Mouse (Mus musculus) hindbrain, embryonic 13.5 days (tissue): ENCODE data around the gene Znrf3. TPM values are rescaled to one million over a fixed set of nuclear protein-coding genes. Genes with fewer than 3 reads are reported as not detected.
A peak's percentile ranks its signal among the peaks of the same experiment; 100 is the strongest.

Experiments used
- ATAC-seq: fragments of 200-750 bp; cut with Nextera tagmentation; 2 replicates; pipeline ENCODE4 v1.8.0; 2017; ENCODE audit warnings: moderate TSS enrichment; ENCODE audit not compliant: low FRiP score
- H3K27ac ChIP-seq: fragments of 300-500 bp; sonication (generic); 2 replicates; pipeline ENCODE4 v1.5.1; 2015; ENCODE audit warnings: inconsistent platforms, mild to moderate bottlenecking, moderate library complexity
- H3K27me3 ChIP-seq: fragments of 300-500 bp; sonication (generic); 2 replicates; pipeline ENCODE4 v1.6.1; 2015; ENCODE audit warnings: mild to moderate bottlenecking, inconsistent platforms
- H3K36me3 ChIP-seq: fragments of 300-500 bp; sonication (generic); 2 replicates; pipeline ENCODE4 v1.6.1; 2015; ENCODE audit warnings: mild to moderate bottlenecking, inconsistent platforms
- H3K4me1 ChIP-seq: fragments of 300-500 bp; sonication (generic); replicated peaks from 2 replicates; pipeline ENCODE4 v1.6.1; 2015; ENCODE audit warnings: inconsistent platforms
- H3K4me2 ChIP-seq: fragments of 300-500 bp; sonication (generic); 2 replicates; pipeline ENCODE4 v1.6.1; 2015; ENCODE audit warnings: inconsistent platforms, mild to moderate bottlenecking, moderate library complexity
- H3K4me3 ChIP-seq: fragments of 300-500 bp; sonication (generic); 2 replicates; pipeline ENCODE4 v1.5.1; 2015; ENCODE audit warnings: mild to moderate bottlenecking, inconsistent platforms
- H3K9ac ChIP-seq: fragments of 300-500 bp; sonication (generic); 2 replicates; pipeline ENCODE4 v1.6.1; 2015; ENCODE audit warnings: mild to moderate bottlenecking, inconsistent platforms
- H3K9me3 ChIP-seq: fragments of 300-500 bp; sonication (generic); 2 replicates; pipeline ENCODE4 v1.6.1; 2016; ENCODE audit warnings: inconsistent platforms
- WGBS: fragments of 180-500 bp; shearing (Covaris S2); methylation state at CpG from one replicate; pipeline ENCODE4 v1.1.7; 2015; 5-methylcytosine and 5-hydroxymethylcytosine counted together
- polyA plus RNA-seq: library from polyadenylated mRNA; unstranded; fragments of >200 nt; fragmentation: Nextera tagmentation; extraction: Ambion mirVana; gene quantifications from 2 replicates; pipeline ENCODE4 v1.2.1, GENCODE M21; 2015

Znrf3 gene
- polyA plus RNA-seq, 1 experiment from 2014 or later, result 7.1 TPM

GRCm38 (mm10) chr11:5470055-5470454 is 25.4 kb upstream of the Znrf3 start:
- Histone ChIP-seq H3K36me3 (no peaks in the 10 kb centered on the region), H3K4me2 (no peak overlapping the region), H3K27me3 (no peaks in the 10 kb centered on the region), H3K27ac (no peak overlapping the region), H3K9me3 (no peaks in the 10 kb centered on the region), H3K4me3 (no peak overlapping the region), H3K4me1 (no peaks in the 10 kb centered on the region), H3K9ac (no peak overlapping the region)
- no peak for ATAC-seq
- 64% methylated on average over 3 of the region's 3 CpGs for WGBS

- no peaks in the 10 kb centered on the region for H3K4me1 ChIP-seq
Observed at GRCm38 (mm10) chr11:5469084-5469483, 24.4 kb upstream of the Znrf3 start.

GRCm38 (mm10) chr11:5468471-5468870 is 23.8 kb upstream of the Znrf3 start:
- Histone ChIP-seq H3K4me2 (no peak overlapping the region), H3K4me1 (no peaks in the 10 kb centered on the region), H3K27me3 (no peaks in the 10 kb centered on the region), H3K27ac (no peak overlapping the region), H3K4me3 (no peak overlapping the region), H3K9ac (no peak overlapping the region), H3K9me3 (no peaks in the 10 kb centered on the region), H3K36me3 (no peaks in the 10 kb centered on the region)
- WGBS, result 39% methylated on average over 2 of the region's 2 CpGs
- ATAC-seq, result no peak

More at GRCm38 (mm10) chr11:5469084-5469483, 24.4 kb upstream of the Znrf3 start:
- Histone ChIP-seq H3K9me3 (no peaks in the 10 kb centered on the region), H3K27ac (no peak overlapping the region), H3K4me2 (no peak overlapping the region), H3K9ac (no peak overlapping the region), H3K27me3 (no peaks in the 10 kb centered on the region), H3K36me3 (no peaks in the 10 kb centered on the region), H3K4me3 (no peak overlapping the region)
- 76% methylated on average over 3 of the region's 3 CpGs for WGBS
- no peak for ATAC-seq

GRCm38 (mm10) chr11:5451923-5452322 is 7.3 kb upstream of the Znrf3 start:
- Histone ChIP-seq H3K4me3 (no peak overlapping the region), H3K9me3 (no peaks in the 10 kb centered on the region), H3K36me3 (no peaks in the 10 kb centered on the region), H3K4me1 (no peaks in the 10 kb centered on the region), H3K9ac (no peak overlapping the region), H3K27me3 (no peaks in the 10 kb centered on the region), H3K4me2 (no peak overlapping the region), H3K27ac (no peak overlapping the region)
- WGBS, result 51% methylated on average over 6 of the region's 6 CpGs
- ATAC-seq, result no peak

- Histone ChIP-seq H3K9ac (no peak overlapping the region), H3K4me2 (no peak overlapping the region), H3K9me3 (no peaks in the 10 kb centered on the region), H3K27ac (no peak overlapping the region), H3K4me3 (no peak overlapping the region), H3K4me1 (no peaks in the 10 kb centered on the region), H3K36me3 (no peaks in the 10 kb centered on the region), H3K27me3 (no peaks in the 10 kb centered on the region)
- WGBS, result 72% methylated on average over 4 of the region's 4 CpGs
- ATAC-seq, result no peak
Observed at GRCm38 (mm10) chr11:5451341-5451740, 6.7 kb upstream of the Znrf3 start.

GRCm38 (mm10) chr11:5450701-5451100 is 6.1 kb upstream of the Znrf3 start:
- no peak overlapping the region for H3K27ac ChIP-seq
- H3K36me3 ChIP-seq, result no peaks in the 10 kb centered on the region
- WGBS, result 81% methylated on average over 4 of the region's 4 CpGs
- H3K27me3 ChIP-seq, result no peaks in the 10 kb centered on the region
- no peak overlapping the region for H3K4me3 ChIP-seq
- H3K4me2 ChIP-seq, result no peak overlapping the region
- no peaks in the 10 kb centered on the region for H3K4me1 ChIP-seq
- no peak overlapping the region for H3K9ac ChIP-seq
- no peaks in the 10 kb centered on the region for H3K9me3 ChIP-seq
- no peak for ATAC-seq

GRCm38 (mm10) chr11:5445452-5445953 is 856 bp upstream of the Znrf3 start:
- Histone ChIP-seq H3K27ac (0 out of 2 replicates have a peak overlapping the region, but pooled peaks have one; percentile 9), H3K4me1 (peaks cover 29% of the 10 kb centered on the region), H3K4me3 (peak overlapping the region; percentile 82), H3K36me3 (no peaks in the 10 kb centered on the region), H3K9me3 (no peaks in the 10 kb centered on the region), H3K9ac (peak overlapping the region; percentile 82; the same call in 1 of the 2 replicates), H3K4me2 (peak overlapping the region; percentile 96), H3K27me3 (peaks cover 11% of the 10 kb centered on the region; the same call in 1 of the 2 replicates)
- ATAC-seq, result peak; percentile 32; the same call in 1 of the 2 replicates
- 18% methylated on average over 11 of the region's 11 CpGs for WGBS

- ATAC-seq, result peak; percentile 57
- Histone ChIP-seq H3K4me3 (peak overlapping the region; percentile 82), H3K4me2 (peak overlapping the region; percentile 96), H3K4me1 (peaks cover 29% of the 10 kb centered on the region), H3K9me3 (no peaks in the 10 kb centered on the region), H3K9ac (peak overlapping the region; percentile 82), H3K27ac (peak overlapping the region; percentile 52), H3K27me3 (peaks cover 11% of the 10 kb centered on the region; the same call in 1 of the 2 replicates), H3K36me3 (no peaks in the 10 kb centered on the region)
- under 1% methylated on average over 36 of the region's 57 CpGs for WGBS
Observed at GRCm38 (mm10) chr11:5444234-5444598, 431 bp downstream of the Znrf3 start.

GRCm38 (mm10) chr11:5443511-5444233 is 975 bp downstream of the Znrf3 start:
- peak; percentile 35 for ATAC-seq
- H3K4me2 ChIP-seq, result peak overlapping the region; percentile 96
- under 1% methylated on average over 38 of the region's 38 CpGs for WGBS
- H3K4me1 ChIP-seq, result peaks cover 29% of the 10 kb centered on the region
- H3K27ac ChIP-seq, result peak overlapping the region; percentile 52
- peak overlapping the region; percentile 82 for H3K9ac ChIP-seq
- H3K27me3 ChIP-seq, result peaks cover 11% of the 10 kb centered on the region; the same call in 1 of the 2 replicates
- no peaks in the 10 kb centered on the region for H3K9me3 ChIP-seq
- peak overlapping the region; percentile 82 for H3K4me3 ChIP-seq
- H3K36me3 ChIP-seq, result no peaks in the 10 kb centered on the region

GRCm38 (mm10) chr11:5442590-5443021 is 2.0 kb downstream of the Znrf3 start:
- WGBS, result 16% methylated on average over 3 of the region's 3 CpGs
- ATAC-seq, result no peak
- Histone ChIP-seq H3K9ac (peak overlapping the region; percentile 82), H3K4me3 (peak overlapping the region; percentile 82), H3K27me3 (peaks cover 11% of the 10 kb centered on the region; the same call in 1 of the 2 replicates), H3K9me3 (no peaks in the 10 kb centered on the region), H3K4me1 (peaks cover 29% of the 10 kb centered on the region), H3K27ac (no peak overlapping the region), H3K36me3 (no peaks in the 10 kb centered on the region), H3K4me2 (peak overlapping the region; percentile 96)

- Histone ChIP-seq H3K4me3 (no peak overlapping the region), H3K4me1 (peaks cover 9% of the 10 kb centered on the region), H3K4me2 (no peak overlapping the region), H3K27me3 (peaks cover 6% of the 10 kb centered on the region; the same call in 1 of the 2 replicates), H3K27ac (no peak overlapping the region), H3K9ac (no peak overlapping the region), H3K9me3 (no peaks in the 10 kb centered on the region), H3K36me3 (no peaks in the 10 kb centered on the region)
- no peak for ATAC-seq
- WGBS, result 85% methylated on average over 2 of the region's 2 CpGs
Observed at GRCm38 (mm10) chr11:5437646-5438045, 7.0 kb downstream of the Znrf3 start.

- Histone ChIP-seq H3K27ac (no peak overlapping the region), H3K4me3 (no peak overlapping the region), H3K4me1 (peaks cover 8% of the 10 kb centered on the region), H3K9me3 (no peaks in the 10 kb centered on the region), H3K4me2 (no peak overlapping the region), H3K9ac (no peak overlapping the region), H3K27me3 (no peaks in the 10 kb centered on the region), H3K36me3 (no peaks in the 10 kb centered on the region)
- ATAC-seq, result no peak
Observed at GRCm38 (mm10) chr11:5436988-5437387, 7.7 kb downstream of the Znrf3 start.

GRCm38 (mm10) chr11:5435493-5435892 is 9.2 kb downstream of the Znrf3 start:
- Histone ChIP-seq H3K36me3 (no peaks in the 10 kb centered on the region), H3K4me1 (peaks cover 5% of the 10 kb centered on the region), H3K4me3 (no peak overlapping the region), H3K9me3 (no peaks in the 10 kb centered on the region), H3K4me2 (no peak overlapping the region), H3K9ac (no peak overlapping the region), H3K27ac (no peak overlapping the region), H3K27me3 (no peaks in the 10 kb centered on the region)
- ATAC-seq, result no peak
- WGBS, result 98% methylated on average over 1 of the region's 1 CpGs
